Comparison of ENCODE assay signal across 8 mouse cellular contexts in the genomic region with DNA sequence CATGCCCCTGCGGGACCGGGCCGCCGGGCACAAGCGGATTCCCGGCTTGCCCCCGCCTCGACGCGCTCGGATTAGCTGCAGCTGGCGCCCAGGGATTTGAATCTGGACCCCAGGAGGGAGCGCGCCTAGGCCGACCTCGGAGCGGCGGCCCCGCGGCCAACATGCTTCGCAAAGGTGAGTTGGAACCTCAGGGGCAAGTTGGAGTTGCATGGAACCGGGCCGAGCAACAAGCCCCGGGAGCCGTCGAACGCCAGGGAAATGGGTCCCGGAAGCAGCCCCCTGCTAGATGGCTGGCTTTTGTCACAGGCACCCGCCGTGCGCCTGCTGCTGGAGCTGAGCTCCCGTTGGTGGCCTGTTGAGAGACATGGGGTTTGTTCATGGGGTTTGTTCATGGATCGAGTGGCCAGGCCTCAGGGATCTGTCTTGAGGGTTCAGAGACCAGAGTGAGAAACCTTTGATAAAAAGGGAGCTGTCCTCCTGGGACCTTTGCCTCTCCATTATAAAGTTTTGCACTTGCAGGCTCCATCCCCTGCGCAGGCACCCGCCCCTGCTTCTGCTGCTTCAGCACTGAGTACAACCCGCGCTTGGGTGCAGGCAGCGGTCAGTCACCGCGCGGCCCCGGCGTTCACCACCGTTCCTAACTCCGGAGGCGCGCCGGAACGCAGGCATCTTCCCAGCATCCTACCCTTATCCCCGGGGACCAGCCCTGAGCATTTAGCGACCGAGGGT. TPM values are rescaled to one million over a fixed set of nuclear protein-coding genes. Genes with fewer than 3 reads are reported as not detected.
A peak's percentile ranks its signal among the peaks of the same experiment; 100 is the strongest.
DNase-seq lines count a peak whose midpoint lies in the region; ATAC-seq and TF ChIP-seq lines count a peak whose summit lies in the region.

No protein-coding gene starts in this region.

- peaks cover 38% of the 10 kb centered on the region for H3K27me3 ChIP-seq in lung, embryonic 16.5 days (ENCODE audit: control insufficient read depth, insufficient read depth, low read depth, low read length)
- H3K27me3 ChIP-seq in heart, postnatal 0 days (ENCODE audit: control insufficient read depth, insufficient read depth, low read length): peaks cover 10% of the 10 kb centered on the region
- peaks cover 48% of the 10 kb centered on the region for H3K27me3 ChIP-seq in limb, embryonic 14.5 days (ENCODE audit: control insufficient read depth, insufficient read depth, low read length)
- no peaks in the 10 kb centered on the region for H3K27me3 ChIP-seq in small intestine, adult 2 months (ENCODE audit: control insufficient read depth, insufficient read depth, low read length)

- peak overlapping the region; percentile 62 for H3K9ac ChIP-seq in lung, embryonic 16.5 days (ENCODE audit: low read length)
- peak overlapping the region; percentile 69 for H3K9ac ChIP-seq in heart, postnatal 0 days (replicated peaks; ENCODE audit: low read depth, low read length)
- H3K9ac ChIP-seq in limb, embryonic 14.5 days (ENCODE audit: low read depth, low read length, severe bottlenecking): peak overlapping the region; percentile 52

- ATAC-seq in lung, embryonic 16.5 days (ENCODE audit: low read depth): no peak
- ATAC-seq in heart, postnatal 0 days (ENCODE audit: insufficient read depth, low read depth): no peak
- no peak for ATAC-seq in limb, embryonic 14.5 days (ENCODE audit: low FRiP score, low read depth)

- no peak for TF ChIP-seq CTCF in heart, postnatal 0 days (IDR thresholded peaks at IDR 0.05; ENCODE audit: low read depth)
- TF ChIP-seq CTCF in small intestine, adult 2 months (IDR thresholded peaks at IDR 0.05; ENCODE audit: extremely low read depth, insufficient read length, insufficient replicate concordance, low read depth, low read length): no peak

- no peak for TF ChIP-seq EP300 in heart, postnatal 0 days (IDR thresholded peaks at IDR 0.05; ENCODE audit: low read depth)

- no peak for DNase-seq in lung, postnatal 36 days
- DNase-seq in heart, postnatal 0 days (ENCODE audit: low spot score): peak; percentile 25
- no peak for DNase-seq in limb, embryonic 14.5 days (ENCODE audit: low spot score)
- no peak for DNase-seq in c-Kit-positive CD71-positive TER-119-positive erythroid progenitor cells, embryonic 14.5 days (ENCODE audit: low spot score)
- no peak for DNase-seq in gastrocnemius, postnatal 25 days

- no peaks in the 10 kb centered on the region for H3K9me3 ChIP-seq in lung, embryonic 16.5 days (ENCODE audit: control insufficient read depth, low read length)
- H3K9me3 ChIP-seq in heart, postnatal 0 days (replicated peaks; ENCODE audit: control insufficient read depth, low read length): no peaks in the 10 kb centered on the region
- no peaks in the 10 kb centered on the region for H3K9me3 ChIP-seq in limb, embryonic 14.5 days (ENCODE audit: control insufficient read depth, low read length)

- H3K27ac ChIP-seq in lung, embryonic 16.5 days (ENCODE audit: low read length): no peak overlapping the region
- H3K27ac ChIP-seq in brown adipose tissue, adult 24 weeks (replicated peaks; ENCODE audit: low read depth, low read length): no peak overlapping the region
- H3K27ac ChIP-seq in heart, postnatal 0 days (ENCODE audit: low read depth): peak overlapping the region; percentile 92
- H3K27ac ChIP-seq in limb, embryonic 14.5 days (replicated peaks; ENCODE audit: low read depth, low read length): no peak overlapping the region
- no peak overlapping the region; the same call in 1 of the 2 replicates for H3K27ac ChIP-seq in small intestine, adult 2 months (ENCODE audit: insufficient read depth, low read depth, low read length)

- TF ChIP-seq POLR2A in limb, embryonic 14.5 days (IDR thresholded peaks at IDR 0.05; ENCODE audit: borderline replicate concordance, extremely low read depth, insufficient read depth, insufficient read length): no peak
- TF ChIP-seq POLR2A in small intestine, adult 2 months (IDR thresholded peaks at IDR 0.05; ENCODE audit: low read depth, low read length): peak; percentile 42; the same call in 1 of the 2 replicates

- peaks cover 30% of the 10 kb centered on the region for H3K4me1 ChIP-seq in lung, embryonic 16.5 days (replicated peaks; ENCODE audit: control insufficient read depth, insufficient read depth, low read length)
- H3K4me1 ChIP-seq in brown adipose tissue, adult 24 weeks (ENCODE audit: control insufficient read depth, insufficient read depth, insufficient read length, low read length): peaks cover 2% of the 10 kb centered on the region; the same call in 1 of the 2 replicates
- H3K4me1 ChIP-seq in heart, postnatal 0 days (ENCODE audit: control insufficient read depth, insufficient read depth): peaks cover 7% of the 10 kb centered on the region; the same call in 1 of the 2 replicates
- H3K4me1 ChIP-seq in limb, embryonic 14.5 days (ENCODE audit: control insufficient read depth, insufficient read depth, low read length): peaks cover 20% of the 10 kb centered on the region
- H3K4me1 ChIP-seq in small intestine, adult 2 months (ENCODE audit: control insufficient read depth, insufficient read depth, insufficient read length, low read length): peaks cover 20% of the 10 kb centered on the region

- WGBS in lung, embryonic 16.5 days: under 1% methylated on average over 52 of the region's 52 CpGs
- under 1% methylated on average over 52 of the region's 52 CpGs for WGBS in heart, postnatal 0 days
- WGBS in limb, embryonic 14.5 days: 1% methylated on average over 40 of the region's 52 CpGs
- WGBS in small intestine, adult 2 months: 1% methylated on average over 52 of the region's 52 CpGs

- peak overlapping the region; percentile 59 for H3K4me3 ChIP-seq in lung, embryonic 16.5 days (ENCODE audit: low read length)
- H3K4me3 ChIP-seq in brown adipose tissue, adult 24 weeks (ENCODE audit: insufficient read depth, low read depth, low read length): peak overlapping the region; percentile 82
- peak overlapping the region; percentile 72 for H3K4me3 ChIP-seq in heart, postnatal 0 days (ENCODE audit: low read depth, low read length)
- H3K4me3 ChIP-seq in limb, embryonic 14.5 days (replicated peaks; ENCODE audit: low read length): peak overlapping the region; percentile 55
- peak overlapping the region; percentile 94 for H3K4me3 ChIP-seq in small intestine, adult 2 months (ENCODE audit: low read depth, low read length)

- no peaks in the 10 kb centered on the region for H3K36me3 ChIP-seq in lung, embryonic 16.5 days (ENCODE audit: control insufficient read depth, insufficient read depth, low read length)
- H3K36me3 ChIP-seq in heart, postnatal 0 days (replicated peaks; ENCODE audit: control insufficient read depth, insufficient read depth, low read length): no peaks in the 10 kb centered on the region
- no peaks in the 10 kb centered on the region for H3K36me3 ChIP-seq in limb, embryonic 14.5 days (ENCODE audit: control insufficient read depth, insufficient read depth, low read length)
- no peaks in the 10 kb centered on the region for H3K36me3 ChIP-seq in small intestine, adult 2 months (ENCODE audit: control insufficient read depth, insufficient read depth, low read length)

- H3K4me2 ChIP-seq in lung, embryonic 16.5 days (ENCODE audit: low read depth, low read length): peak overlapping the region; percentile 93
- H3K4me2 ChIP-seq in heart, postnatal 0 days (ENCODE audit: low read depth, low read length): peak overlapping the region; percentile 86
- peak overlapping the region; percentile 89 for H3K4me2 ChIP-seq in limb, embryonic 14.5 days (replicated peaks; ENCODE audit: low read depth, low read length, severe bottlenecking)

RNA-seq across cellular contexts. Expression of gene Rtn4rl1, which starts 0.7 kb away (rescaled TPM):
- 2.0 and 2.9 TPM in 2 replicates for polyA plus RNA-seq in lung, embryonic 16.5 days (2015; fragmentation: Nextera tagmentation; extraction: Ambion mirVana)
- polyA plus RNA-seq in brown adipose tissue, adult 24 weeks (2012; ENCODE audit: insufficient read depth, insufficient read length, missing spikeins): 5.3 and 6.1 TPM in 2 replicates
- total RNA-seq in heart, postnatal 0 days (2014; rRNA removed; ENCODE audit: low replicate concordance): 6.0 and 19.7 TPM in 2 replicates
- 12.2 and 12.8 TPM in 2 replicates for polyA plus RNA-seq in heart, postnatal 0 days (2015; fragmentation: Nextera tagmentation; extraction: Ambion mirVana)
- polyA plus RNA-seq in limb, embryonic 14.5 days (2012; rRNA removed): 3.4 and 3.9 TPM in 2 replicates
- polyA plus RNA-seq in limb, embryonic 14.5 days (2014; fragmentation: Nextera tagmentation; extraction: Ambion mirVana): 4.4 and 5.3 TPM in 2 replicates
- polyA plus RNA-seq in small intestine, adult 2 months (2012; rRNA removed): 8.6 and 11.8 TPM in 2 replicates
- total RNA-seq in gastrocnemius, postnatal 25 days (2021): 1 to 10 TPM in 1 of 2 experiments, under 1 TPM in 1; 1.00 to 1.7 TPM

RNA-seq across cellular contexts. Expression of gene Dph1, which starts 3.2 kb away (rescaled TPM):
- 17.1 and 17.9 TPM in 2 replicates for polyA plus RNA-seq in lung, embryonic 16.5 days (2015; fragmentation: Nextera tagmentation; extraction: Ambion mirVana)
- polyA plus RNA-seq in brown adipose tissue, adult 24 weeks (2012; ENCODE audit: insufficient read depth, insufficient read length, missing spikeins): 8.8 and 9.4 TPM in 2 replicates
- total RNA-seq in heart, postnatal 0 days (2014; rRNA removed; ENCODE audit: low replicate concordance): 34.4 and 72.1 TPM in 2 replicates
- polyA plus RNA-seq in heart, postnatal 0 days (2015; fragmentation: Nextera tagmentation; extraction: Ambion mirVana): 19.3 and 20.2 TPM in 2 replicates
- polyA plus RNA-seq in limb, embryonic 14.5 days (2012; rRNA removed): 30.0 and 46.6 TPM in 2 replicates
- polyA plus RNA-seq in limb, embryonic 14.5 days (2014; fragmentation: Nextera tagmentation; extraction: Ambion mirVana): 23.1 and 25.5 TPM in 2 replicates
- 9.9 and 13.7 TPM in 2 replicates for polyA plus RNA-seq in small intestine, adult 2 months (2012; rRNA removed)
- 1 to 10 TPM; 5.6 to 5.8 TPM for total RNA-seq in gastrocnemius, postnatal 25 days (2021)

RNA-seq across cellular contexts. Expression of gene Ovca2, which starts 15.7 kb away (rescaled TPM):
- polyA plus RNA-seq in lung, embryonic 16.5 days (2015; fragmentation: Nextera tagmentation; extraction: Ambion mirVana): 24.0 and 24.2 TPM in 2 replicates
- polyA plus RNA-seq in brown adipose tissue, adult 24 weeks (2012; ENCODE audit: insufficient read depth, insufficient read length, missing spikeins): 10.4 and 13.2 TPM in 2 replicates
- total RNA-seq in heart, postnatal 0 days (2014; rRNA removed; ENCODE audit: low replicate concordance): 8.9 and 35.2 TPM in 2 replicates
- polyA plus RNA-seq in heart, postnatal 0 days (2015; fragmentation: Nextera tagmentation; extraction: Ambion mirVana): 12.9 and 13.4 TPM in 2 replicates
- polyA plus RNA-seq in limb, embryonic 14.5 days (2012; rRNA removed): 22.5 and 25.0 TPM in 2 replicates
- polyA plus RNA-seq in limb, embryonic 14.5 days (2014; fragmentation: Nextera tagmentation; extraction: Ambion mirVana): 29.8 and 30.3 TPM in 2 replicates
- polyA plus RNA-seq in small intestine, adult 2 months (2012; rRNA removed): 12.8 and 14.2 TPM in 2 replicates
- total RNA-seq in gastrocnemius, postnatal 25 days (2021): 1 to 10 TPM; 2.8 to 3.3 TPM

RNA-seq across cellular contexts. Expression of gene Hic1, which starts 25.0 kb away (rescaled TPM):
- polyA plus RNA-seq in lung, embryonic 16.5 days (2015; fragmentation: Nextera tagmentation; extraction: Ambion mirVana): 8.4 and 8.5 TPM in 2 replicates
- polyA plus RNA-seq in brown adipose tissue, adult 24 weeks (2012; ENCODE audit: insufficient read depth, insufficient read length, missing spikeins): 4.9 and 5.3 TPM in 2 replicates
- 17.8 and 19.5 TPM in 2 replicates for total RNA-seq in heart, postnatal 0 days (2014; rRNA removed; ENCODE audit: low replicate concordance)
- 4.8 and 6.1 TPM in 2 replicates for polyA plus RNA-seq in heart, postnatal 0 days (2015; fragmentation: Nextera tagmentation; extraction: Ambion mirVana)
- 90.8 and 125 TPM in 2 replicates for polyA plus RNA-seq in limb, embryonic 14.5 days (2012; rRNA removed)
- 21.4 and 24.6 TPM in 2 replicates for polyA plus RNA-seq in limb, embryonic 14.5 days (2014; fragmentation: Nextera tagmentation; extraction: Ambion mirVana)
- polyA plus RNA-seq in small intestine, adult 2 months (2012; rRNA removed): 22.9 and 29.6 TPM in 2 replicates
- 1 to 10 TPM; 5.7 to 5.9 TPM for total RNA-seq in gastrocnemius, postnatal 25 days (2021)
